Mouse (Mus musculus): ENCODE measurements around the gene Scmh1. TPM values are rescaled to one million over a fixed set of nuclear protein-coding genes. Genes with fewer than 3 reads are reported as not detected.

Gene Scmh1
- polyA plus RNA-seq, 1 experiment from 2014 or later = 35.6 TPM

GRCm38 (mm10) chr4:120516491-120516890 lies 111.4 kb downstream of the Scmh1 start:
- Histone ChIP-seq H3K27ac (replicated peaks) (peak overlapping the region; percentile 96), H3K4me3 (ENCODE audit: low read depth, low read length) (no peak overlapping the region), H3K4me2 (replicated peaks; ENCODE audit: low read depth) (peak overlapping the region; percentile 36; the same call in 1 of the 2 replicates), H3K36me3 (ENCODE audit: control insufficient read depth, insufficient read depth, low read length) (peaks cover 13% of the 10 kb centered on the region), H3K9me3 (ENCODE audit: control insufficient read depth, low read length) (no peaks in the 10 kb centered on the region), H3K4me1 (replicated peaks; ENCODE audit: control insufficient read depth, insufficient read depth) (no peaks in the 10 kb centered on the region), H3K27me3 (ENCODE audit: control insufficient read depth, insufficient read depth, low read length) (no peaks in the 10 kb centered on the region), H3K9ac (ENCODE audit: low read length) (no peak overlapping the region)
- 75% methylated on average over 7 of the region's 7 CpGs for WGBS
- DNase-seq (ENCODE audit: low spot score) (peak; percentile 84), ATAC-seq (ENCODE audit: low FRiP score, low TSS enrichment) (peak; percentile 98)
- TF ChIP-seq CTCF (IDR thresholded peaks at IDR 0.05; ENCODE audit: low read depth) (no peak), EP300 (optimal IDR thresholded peaks at IDR 0.05) (no peak)

- peak overlapping the region; percentile 96 for H3K27ac ChIP-seq (replicated peaks)
- H3K4me2 ChIP-seq (replicated peaks; ENCODE audit: low read depth) = peak overlapping the region; percentile 36
- peaks cover 13% of the 10 kb centered on the region for H3K36me3 ChIP-seq (ENCODE audit: control insufficient read depth, insufficient read depth, low read length)
- peak overlapping the region; percentile 31; the same call in 1 of the 2 replicates for H3K9ac ChIP-seq (ENCODE audit: low read length)
- peak overlapping the region; percentile 8; the same call in 1 of the 2 replicates for H3K4me3 ChIP-seq (ENCODE audit: low read depth, low read length)
- H3K9me3 ChIP-seq (ENCODE audit: control insufficient read depth, low read length) = no peaks in the 10 kb centered on the region
- ATAC-seq (ENCODE audit: low FRiP score, low TSS enrichment) (no peak; the same call in 1 of the 2 replicates), DNase-seq (ENCODE audit: low spot score) (no peak)
- TF ChIP-seq EP300 (optimal IDR thresholded peaks at IDR 0.05) (no peak), CTCF (IDR thresholded peaks at IDR 0.05; ENCODE audit: low read depth) (no peak)
- 58% methylated on average over 7 of the region's 7 CpGs for WGBS
- no peaks in the 10 kb centered on the region for H3K4me1 ChIP-seq (replicated peaks; ENCODE audit: control insufficient read depth, insufficient read depth)
- H3K27me3 ChIP-seq (ENCODE audit: control insufficient read depth, insufficient read depth, low read length) = no peaks in the 10 kb centered on the region
Measured at GRCm38 (mm10) chr4:120516907-120517306, 111.8 kb downstream of the Scmh1 start.

- DNase-seq (ENCODE audit: low spot score) = peak; percentile 68
- Histone ChIP-seq H3K4me1 (replicated peaks; ENCODE audit: control insufficient read depth, insufficient read depth) (no peaks in the 10 kb centered on the region), H3K4me2 (replicated peaks; ENCODE audit: low read depth) (peak overlapping the region; percentile 38), H3K36me3 (ENCODE audit: control insufficient read depth, insufficient read depth, low read length) (peaks cover 13% of the 10 kb centered on the region), H3K9me3 (ENCODE audit: control insufficient read depth, low read length) (no peaks in the 10 kb centered on the region), H3K27ac (replicated peaks) (peak overlapping the region; percentile 96), H3K9ac (ENCODE audit: low read length) (peak overlapping the region; percentile 43), H3K27me3 (ENCODE audit: control insufficient read depth, insufficient read depth, low read length) (no peaks in the 10 kb centered on the region), H3K4me3 (ENCODE audit: low read depth, low read length) (peak overlapping the region; percentile 12; the same call in 1 of the 2 replicates)
- ATAC-seq (ENCODE audit: low FRiP score, low TSS enrichment) = peak; percentile 56
- 57% methylated on average over 4 of the region's 4 CpGs for WGBS
- peak; percentile 80 for TF ChIP-seq EP300 (optimal IDR thresholded peaks at IDR 0.05)
- no peak for TF ChIP-seq CTCF (IDR thresholded peaks at IDR 0.05; ENCODE audit: low read depth)
Measured at GRCm38 (mm10) chr4:120517335-120517734, 112.3 kb downstream of the Scmh1 start.

GRCm38 (mm10) chr4:120521761-120522160 lies 116.7 kb downstream of the Scmh1 start:
- Histone ChIP-seq H3K4me2 (replicated peaks; ENCODE audit: low read depth) (no peak overlapping the region), H3K4me3 (ENCODE audit: low read depth, low read length) (no peak overlapping the region), H3K4me1 (replicated peaks; ENCODE audit: control insufficient read depth, insufficient read depth) (no peaks in the 10 kb centered on the region), H3K27me3 (ENCODE audit: control insufficient read depth, insufficient read depth, low read length) (no peaks in the 10 kb centered on the region), H3K36me3 (ENCODE audit: control insufficient read depth, insufficient read depth, low read length) (peaks cover 31% of the 10 kb centered on the region), H3K9ac (ENCODE audit: low read length) (no peak overlapping the region), H3K27ac (replicated peaks) (no peak overlapping the region), H3K9me3 (ENCODE audit: control insufficient read depth, low read length) (no peaks in the 10 kb centered on the region)
- ATAC-seq (ENCODE audit: low FRiP score, low TSS enrichment) (no peak), DNase-seq (ENCODE audit: low spot score) (no peak)
- WGBS = 88% methylated on average over 5 of the region's 5 CpGs
- TF ChIP-seq CTCF (IDR thresholded peaks at IDR 0.05; ENCODE audit: low read depth) (no peak), EP300 (optimal IDR thresholded peaks at IDR 0.05) (no peak)

GRCm38 (mm10) chr4:120522351-120522750 lies 117.3 kb downstream of the Scmh1 start:
- Histone ChIP-seq H3K4me3 (ENCODE audit: low read depth, low read length) (no peak overlapping the region), H3K27me3 (ENCODE audit: control insufficient read depth, insufficient read depth, low read length) (no peaks in the 10 kb centered on the region), H3K36me3 (ENCODE audit: control insufficient read depth, insufficient read depth, low read length) (peaks cover 29% of the 10 kb centered on the region), H3K9me3 (ENCODE audit: control insufficient read depth, low read length) (no peaks in the 10 kb centered on the region), H3K4me1 (replicated peaks; ENCODE audit: control insufficient read depth, insufficient read depth) (no peaks in the 10 kb centered on the region), H3K27ac (replicated peaks) (no peak overlapping the region), H3K4me2 (replicated peaks; ENCODE audit: low read depth) (no peak overlapping the region), H3K9ac (ENCODE audit: low read length) (no peak overlapping the region)
- ATAC-seq (ENCODE audit: low FRiP score, low TSS enrichment) (no peak), DNase-seq (ENCODE audit: low spot score) (no peak)
- WGBS = 86% methylated on average over 4 of the region's 4 CpGs
- TF ChIP-seq EP300 (optimal IDR thresholded peaks at IDR 0.05) (no peak), CTCF (IDR thresholded peaks at IDR 0.05; ENCODE audit: low read depth) (no peak)

GRCm38 (mm10) chr4:120523092-120523491 lies 118.0 kb downstream of the Scmh1 start:
- 83% methylated on average over 3 of the region's 3 CpGs for WGBS
- Histone ChIP-seq H3K4me3 (ENCODE audit: low read depth, low read length) (no peak overlapping the region), H3K36me3 (ENCODE audit: control insufficient read depth, insufficient read depth, low read length) (peaks cover 25% of the 10 kb centered on the region), H3K9ac (ENCODE audit: low read length) (no peak overlapping the region), H3K4me1 (replicated peaks; ENCODE audit: control insufficient read depth, insufficient read depth) (no peaks in the 10 kb centered on the region), H3K9me3 (ENCODE audit: control insufficient read depth, low read length) (no peaks in the 10 kb centered on the region), H3K4me2 (replicated peaks; ENCODE audit: low read depth) (no peak overlapping the region), H3K27me3 (ENCODE audit: control insufficient read depth, insufficient read depth, low read length) (no peaks in the 10 kb centered on the region), H3K27ac (replicated peaks) (no peak overlapping the region)
- no peak for TF ChIP-seq EP300 (optimal IDR thresholded peaks at IDR 0.05)
- no peak for TF ChIP-seq CTCF (IDR thresholded peaks at IDR 0.05; ENCODE audit: low read depth)
- no peak for DNase-seq (ENCODE audit: low spot score)
- no peak for ATAC-seq (ENCODE audit: low FRiP score, low TSS enrichment)
